Mouse (Mus musculus): ENCODE measurements around the gene 4933415A04Rik. TPM values are rescaled to one million over a fixed set of nuclear protein-coding genes. Genes with fewer than 3 reads are reported as not detected.
A peak's percentile ranks its signal among the peaks of the same experiment; 100 is the strongest.

4933415A04Rik gene
- polyA plus RNA-seq, 1 experiment from 2014 or later = 3.8 TPM

- Histone ChIP-seq H3K9ac (ENCODE audit: low read depth, low read length) (no peak overlapping the region), H3K4me2 (ENCODE audit: low read length) (no peak overlapping the region), H3K4me1 (replicated peaks; ENCODE audit: insufficient read depth, low read length) (peaks cover 4% of the 10 kb centered on the region; the same call in 1 of the 2 replicates), H3K9me3 (replicated peaks; ENCODE audit: low read length) (no peaks in the 10 kb centered on the region), H3K4me3 (replicated peaks; ENCODE audit: low read depth, low read length) (no peak overlapping the region), H3K36me3 (ENCODE audit: insufficient read depth, low read length) (peaks cover 15% of the 10 kb centered on the region), H3K27ac (no peak overlapping the region), H3K27me3 (ENCODE audit: insufficient read depth, low read length) (no peaks in the 10 kb centered on the region)
- 84% methylated on average over 11 of the region's 11 CpGs for WGBS
- DNase-seq (ENCODE audit: low spot score) (no peak), ATAC-seq (replicated peaks; ENCODE audit: low FRiP score, low read depth) (no peak)
- peak; percentile 59 for TF ChIP-seq CTCF (IDR thresholded peaks at IDR 0.05; ENCODE audit: low read depth)
Measured at GRCm38 (mm10) chr11:43556538-43556937, 30.3 kb upstream of the 4933415A04Rik start.

GRCm38 (mm10) chr11:43559515-43560292 lies 27.1 kb upstream of the 4933415A04Rik start:
- ATAC-seq (replicated peaks; ENCODE audit: low FRiP score, low read depth) (peak; percentile 53), DNase-seq (ENCODE audit: low spot score) (peak; percentile 67)
- H3K4me3 ChIP-seq (replicated peaks; ENCODE audit: low read depth, low read length) = no peak overlapping the region
- H3K4me2 ChIP-seq (ENCODE audit: low read length) = no peak overlapping the region
- H3K9me3 ChIP-seq (replicated peaks; ENCODE audit: low read length) = no peaks in the 10 kb centered on the region
- H3K4me1 ChIP-seq (replicated peaks; ENCODE audit: insufficient read depth, low read length) = peaks cover 4% of the 10 kb centered on the region; the same call in 1 of the 2 replicates
- H3K36me3 ChIP-seq (ENCODE audit: insufficient read depth, low read length) = peaks cover 15% of the 10 kb centered on the region
- no peak; the same call in 1 of the 2 replicates for TF ChIP-seq CTCF (IDR thresholded peaks at IDR 0.05; ENCODE audit: low read depth)
- H3K27me3 ChIP-seq (ENCODE audit: insufficient read depth, low read length) = no peaks in the 10 kb centered on the region
- 19% methylated on average over 6 of the region's 6 CpGs for WGBS
- 0 out of 2 replicates have a peak overlapping the region, but pooled peaks have one; percentile 25 for H3K27ac ChIP-seq
- no peak overlapping the region for H3K9ac ChIP-seq (ENCODE audit: low read depth, low read length)

GRCm38 (mm10) chr11:43563654-43564244 lies 23.1 kb upstream of the 4933415A04Rik start:
- no peak overlapping the region for H3K27ac ChIP-seq
- H3K36me3 ChIP-seq (ENCODE audit: insufficient read depth, low read length) = 0 out of 2 replicates have a peak, but pooled peaks cover 1% of the 10 kb centered on the region
- WGBS = 67% methylated on average over 10 of the region's 10 CpGs
- H3K9me3 ChIP-seq (replicated peaks; ENCODE audit: low read length) = no peaks in the 10 kb centered on the region
- peaks cover 17% of the 10 kb centered on the region; the same call in 1 of the 2 replicates for H3K4me1 ChIP-seq (replicated peaks; ENCODE audit: insufficient read depth, low read length)
- H3K4me2 ChIP-seq (ENCODE audit: low read length) = no peak overlapping the region
- DNase-seq (ENCODE audit: low spot score) (no peak), ATAC-seq (replicated peaks; ENCODE audit: low FRiP score, low read depth) (no peak)
- no peak for TF ChIP-seq CTCF (IDR thresholded peaks at IDR 0.05; ENCODE audit: low read depth)
- H3K27me3 ChIP-seq (ENCODE audit: insufficient read depth, low read length) = no peaks in the 10 kb centered on the region
- no peak overlapping the region for H3K4me3 ChIP-seq (replicated peaks; ENCODE audit: low read depth, low read length)
- H3K9ac ChIP-seq (ENCODE audit: low read depth, low read length) = no peak overlapping the region

- H3K27me3 ChIP-seq (ENCODE audit: insufficient read depth, low read length) = no peaks in the 10 kb centered on the region
- H3K4me1 ChIP-seq (replicated peaks; ENCODE audit: insufficient read depth, low read length) = peaks cover 17% of the 10 kb centered on the region
- DNase-seq (ENCODE audit: low spot score) (no peak), ATAC-seq (replicated peaks; ENCODE audit: low FRiP score, low read depth) (no peak)
- peak overlapping the region; percentile 60 for H3K27ac ChIP-seq
- 0 out of 2 replicates have a peak, but pooled peaks have one; percentile 5 for TF ChIP-seq CTCF (IDR thresholded peaks at IDR 0.05; ENCODE audit: low read depth)
- WGBS = 12% methylated on average over 2 of the region's 2 CpGs
- no peaks in the 10 kb centered on the region for H3K9me3 ChIP-seq (replicated peaks; ENCODE audit: low read length)
- H3K9ac ChIP-seq (ENCODE audit: low read depth, low read length) = no peak overlapping the region
- H3K4me3 ChIP-seq (replicated peaks; ENCODE audit: low read depth, low read length) = no peak overlapping the region
- H3K4me2 ChIP-seq (ENCODE audit: low read length) = peak overlapping the region; percentile 19; the same call in 1 of the 2 replicates
- no peaks in the 10 kb centered on the region for H3K36me3 ChIP-seq (ENCODE audit: insufficient read depth, low read length)
Measured at GRCm38 (mm10) chr11:43565414-43565813, 21.4 kb upstream of the 4933415A04Rik start.

- Histone ChIP-seq H3K27me3 (ENCODE audit: insufficient read depth, low read length) (no peaks in the 10 kb centered on the region), H3K4me1 (replicated peaks; ENCODE audit: insufficient read depth, low read length) (peaks cover 18% of the 10 kb centered on the region), H3K9me3 (replicated peaks; ENCODE audit: low read length) (no peaks in the 10 kb centered on the region), H3K4me3 (replicated peaks; ENCODE audit: low read depth, low read length) (no peak overlapping the region), H3K4me2 (ENCODE audit: low read length) (peak overlapping the region; percentile 19; the same call in 1 of the 2 replicates), H3K9ac (ENCODE audit: low read depth, low read length) (no peak overlapping the region), H3K27ac (peak overlapping the region; percentile 60), H3K36me3 (ENCODE audit: insufficient read depth, low read length) (no peaks in the 10 kb centered on the region)
- 0 out of 2 replicates have a peak, but pooled peaks have one; percentile 45 for ATAC-seq (replicated peaks; ENCODE audit: low FRiP score, low read depth)
- DNase-seq (ENCODE audit: low spot score) = peak; percentile 66
- no peak for TF ChIP-seq CTCF (IDR thresholded peaks at IDR 0.05; ENCODE audit: low read depth)
- 9% methylated on average over 8 of the region's 8 CpGs for WGBS
Measured at GRCm38 (mm10) chr11:43565852-43566251, 21.0 kb upstream of the 4933415A04Rik start.

- Histone ChIP-seq H3K27me3 (ENCODE audit: insufficient read depth, low read length) (no peaks in the 10 kb centered on the region), H3K27ac (peak overlapping the region; percentile 71), H3K9ac (ENCODE audit: low read depth, low read length) (no peak overlapping the region), H3K4me3 (replicated peaks; ENCODE audit: low read depth, low read length) (no peak overlapping the region), H3K36me3 (ENCODE audit: insufficient read depth, low read length) (no peaks in the 10 kb centered on the region), H3K4me1 (replicated peaks; ENCODE audit: insufficient read depth, low read length) (peaks cover 18% of the 10 kb centered on the region), H3K9me3 (replicated peaks; ENCODE audit: low read length) (no peaks in the 10 kb centered on the region), H3K4me2 (ENCODE audit: low read length) (no peak overlapping the region)
- DNase-seq (ENCODE audit: low spot score) (no peak), ATAC-seq (replicated peaks; ENCODE audit: low FRiP score, low read depth) (no peak)
- no peak for TF ChIP-seq CTCF (IDR thresholded peaks at IDR 0.05; ENCODE audit: low read depth)
- 63% methylated on average over 5 of the region's 5 CpGs for WGBS
Measured at GRCm38 (mm10) chr11:43566696-43567095, 20.1 kb upstream of the 4933415A04Rik start.

Data from kidney, postnatal 0 days (tissue).